Mouse (Mus musculus) cerebellum, adult 2 months (tissue): ENCODE data around the gene Mfsd12.

ENCODE experiments used
- CTCF ChIP-seq: fragments of 200-500 bp; IDR thresholded peaks from 2 replicates; pipeline ENCODE4 v1.5.1; 2011; ENCODE audit warnings: low read depth, mild to moderate bottlenecking, control low read depth, low read length, moderate library complexity, borderline replicate concordance; ENCODE audit not compliant: insufficient read depth
- POLR2A ChIP-seq: fragments of 200-500 bp; IDR thresholded peaks from 2 replicates; pipeline ENCODE4 v1.6.1; 2011; ENCODE audit warnings: low read length, control low read depth, borderline replicate concordance; ENCODE audit not compliant: insufficient read depth

DNA sequence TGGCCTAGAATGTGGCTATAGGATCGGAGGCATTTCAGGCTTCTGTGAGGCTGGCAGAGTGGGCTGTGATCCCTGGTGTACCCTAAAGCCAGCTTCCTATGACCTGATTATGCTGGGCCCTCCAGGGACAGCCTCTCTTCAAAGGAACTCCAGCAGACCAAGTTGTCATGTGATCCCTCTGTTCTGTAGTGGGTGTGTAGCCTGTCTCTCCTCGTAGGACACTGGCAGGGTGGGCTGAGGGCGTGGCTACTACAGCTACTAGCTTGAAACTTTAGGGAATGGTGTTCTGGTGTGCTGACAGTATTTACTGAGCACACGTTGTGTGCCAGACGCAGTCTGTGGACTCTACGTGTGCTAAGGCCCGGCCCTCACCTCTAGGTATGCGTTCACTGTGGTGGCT lies 3.4 kb downstream of the Mfsd12 start:
- no peak for TF ChIP-seq CTCF
- TF ChIP-seq POLR2A = no peak
